Mouse (Mus musculus): ENCODE measurements around the gene Cys1. TPM values are rescaled to one million over a fixed set of nuclear protein-coding genes. Genes with fewer than 3 reads are reported as not detected.

The Cys1 gene
- 0.66 TPM in 2 replicates for polyA plus RNA-seq (2014; fragmentation: Nextera tagmentation; extraction: Ambion mirVana)

GRCm38 (mm10) chr12:24681286-24682023, at the start of gene Cys1:
Gene Cys1 (minus strand): TSS chr12:24681813.
- Histone ChIP-seq H3K27me3 (ENCODE audit: control insufficient read depth, insufficient read depth, low read length) (peaks cover 47% of the 10 kb centered on the region), H3K4me3 (ENCODE audit: low read depth, low read length) (peak within 1 kb of the TSS; percentile 59), H3K36me3 (ENCODE audit: control insufficient read depth, insufficient read depth, low read length) (no peaks in the 10 kb centered on the region), H3K9ac (ENCODE audit: low read depth, low read length) (peak within 1 kb of the TSS; percentile 61; the same call in 1 of the 2 replicates), H3K4me1 (ENCODE audit: control insufficient read depth, insufficient read depth, low read length) (peaks cover 8% of the 10 kb centered on the region; the same call in 1 of the 2 replicates), H3K9me3 (replicated peaks; ENCODE audit: control insufficient read depth, low read length) (no peaks in the 10 kb centered on the region), H3K4me2 (peak within 1 kb of the TSS; percentile 96), H3K27ac (ENCODE audit: low read depth, low read length) (no peak within 1 kb of the TSS)
- ATAC-seq (replicated peaks; ENCODE audit: insufficient number of reproducible peaks, low FRiP score, low TSS enrichment), result no peak
- WGBS (ENCODE audit: insufficient replicate concordance), result 3% methylated on average over 20 of the region's 20 CpGs

- peak overlapping the region; percentile 64 for H3K27ac ChIP-seq (ENCODE audit: low read depth, low read length)
Measured at GRCm38 (mm10) chr12:24724369-24724768, 42.8 kb upstream of the Cys1 start.

GRCm38 (mm10) chr12:24723859-24724258, 42.2 kb upstream of the Cys1 start:
- no peak overlapping the region; the same call in 1 of the 2 replicates for H3K4me2 ChIP-seq
- ATAC-seq (replicated peaks; ENCODE audit: insufficient number of reproducible peaks, low FRiP score, low TSS enrichment), result no peak; the same call in 1 of the 2 replicates

More at GRCm38 (mm10) chr12:24724369-24724768, 42.8 kb upstream of the Cys1 start:
- H3K9me3 ChIP-seq (replicated peaks; ENCODE audit: control insufficient read depth, low read length), result peaks cover 5% of the 10 kb centered on the region; the same call in 1 of the 2 replicates
- no peak overlapping the region for H3K4me3 ChIP-seq (ENCODE audit: low read depth, low read length)
- no peaks in the 10 kb centered on the region for H3K36me3 ChIP-seq (ENCODE audit: control insufficient read depth, insufficient read depth, low read length)
- peak overlapping the region; percentile 39 for H3K4me2 ChIP-seq
- peaks cover 14% of the 10 kb centered on the region for H3K4me1 ChIP-seq (ENCODE audit: control insufficient read depth, insufficient read depth, low read length)
- WGBS (ENCODE audit: insufficient replicate concordance), result 20% methylated on average over 2 of the region's 2 CpGs
- H3K27me3 ChIP-seq (ENCODE audit: control insufficient read depth, insufficient read depth, low read length), result no peaks in the 10 kb centered on the region
- H3K9ac ChIP-seq (ENCODE audit: low read depth, low read length), result no peak overlapping the region
- ATAC-seq (replicated peaks; ENCODE audit: insufficient number of reproducible peaks, low FRiP score, low TSS enrichment), result peak; percentile 68

GRCm38 (mm10) chr12:24723434-24723833, 41.8 kb upstream of the Cys1 start:
- no peak overlapping the region for H3K4me3 ChIP-seq (ENCODE audit: low read depth, low read length)
- 0 out of 2 replicates have a peak, but pooled peaks cover 3% of the 10 kb centered on the region for H3K9me3 ChIP-seq (replicated peaks; ENCODE audit: control insufficient read depth, low read length)
- H3K27ac ChIP-seq (ENCODE audit: low read depth, low read length), result 0 out of 2 replicates have a peak overlapping the region, but pooled peaks have one; percentile 64
- peaks cover 14% of the 10 kb centered on the region for H3K4me1 ChIP-seq (ENCODE audit: control insufficient read depth, insufficient read depth, low read length)
- H3K36me3 ChIP-seq (ENCODE audit: control insufficient read depth, insufficient read depth, low read length), result no peaks in the 10 kb centered on the region
- H3K27me3 ChIP-seq (ENCODE audit: control insufficient read depth, insufficient read depth, low read length), result no peaks in the 10 kb centered on the region
- no peak overlapping the region for H3K9ac ChIP-seq (ENCODE audit: low read depth, low read length)
- peak; percentile 35; the same call in 1 of the 2 replicates for ATAC-seq (replicated peaks; ENCODE audit: insufficient number of reproducible peaks, low FRiP score, low TSS enrichment)
- no peak overlapping the region for H3K4me2 ChIP-seq
- WGBS (ENCODE audit: insufficient replicate concordance), result 56% methylated on average over 2 of the region's 2 CpGs

More at GRCm38 (mm10) chr12:24723859-24724258, 42.2 kb upstream of the Cys1 start:
- H3K9me3 ChIP-seq (replicated peaks; ENCODE audit: control insufficient read depth, low read length), result peaks cover 3% of the 10 kb centered on the region; the same call in 1 of the 2 replicates
- H3K27me3 ChIP-seq (ENCODE audit: control insufficient read depth, insufficient read depth, low read length), result no peaks in the 10 kb centered on the region
- peaks cover 14% of the 10 kb centered on the region for H3K4me1 ChIP-seq (ENCODE audit: control insufficient read depth, insufficient read depth, low read length)
- H3K36me3 ChIP-seq (ENCODE audit: control insufficient read depth, insufficient read depth, low read length), result no peaks in the 10 kb centered on the region
- no peak overlapping the region for H3K4me3 ChIP-seq (ENCODE audit: low read depth, low read length)
- no peak overlapping the region for H3K9ac ChIP-seq (ENCODE audit: low read depth, low read length)
- H3K27ac ChIP-seq (ENCODE audit: low read depth, low read length), result peak overlapping the region; percentile 64
- 39% methylated on average over 4 of the region's 4 CpGs for WGBS (ENCODE audit: insufficient replicate concordance)

- no peak overlapping the region for H3K4me3 ChIP-seq (ENCODE audit: low read depth, low read length)
- peaks cover 7% of the 10 kb centered on the region for H3K36me3 ChIP-seq (ENCODE audit: control insufficient read depth, insufficient read depth, low read length)
- ATAC-seq (replicated peaks; ENCODE audit: insufficient number of reproducible peaks, low FRiP score, low TSS enrichment), result no peak; the same call in 1 of the 2 replicates
- H3K9ac ChIP-seq (ENCODE audit: low read depth, low read length), result no peak overlapping the region
- no peak overlapping the region for H3K4me2 ChIP-seq
- H3K9me3 ChIP-seq (replicated peaks; ENCODE audit: control insufficient read depth, low read length), result no peaks in the 10 kb centered on the region
- no peaks in the 10 kb centered on the region for H3K27me3 ChIP-seq (ENCODE audit: control insufficient read depth, insufficient read depth, low read length)
- no peak overlapping the region for H3K27ac ChIP-seq (ENCODE audit: low read depth, low read length)
- WGBS (ENCODE audit: insufficient replicate concordance), result 38% methylated on average over 4 of the region's 4 CpGs
- H3K4me1 ChIP-seq (ENCODE audit: control insufficient read depth, insufficient read depth, low read length), result no peaks in the 10 kb centered on the region
Measured at GRCm38 (mm10) chr12:24716721-24717301, 35.2 kb upstream of the Cys1 start.

GRCm38 (mm10) chr12:24715268-24715896, 33.8 kb upstream of the Cys1 start:
- H3K4me2 ChIP-seq, result no peak overlapping the region
- no peak overlapping the region for H3K9ac ChIP-seq (ENCODE audit: low read depth, low read length)
- no peaks in the 10 kb centered on the region for H3K27me3 ChIP-seq (ENCODE audit: control insufficient read depth, insufficient read depth, low read length)
- WGBS (ENCODE audit: insufficient replicate concordance), result 70% methylated on average over 2 of the region's 2 CpGs
- no peak overlapping the region for H3K4me3 ChIP-seq (ENCODE audit: low read depth, low read length)
- H3K36me3 ChIP-seq (ENCODE audit: control insufficient read depth, insufficient read depth, low read length), result peaks cover 10% of the 10 kb centered on the region
- H3K27ac ChIP-seq (ENCODE audit: low read depth, low read length), result no peak overlapping the region
- H3K4me1 ChIP-seq (ENCODE audit: control insufficient read depth, insufficient read depth, low read length), result 0 out of 2 replicates have a peak, but pooled peaks cover 4% of the 10 kb centered on the region
- no peak for ATAC-seq (replicated peaks; ENCODE audit: insufficient number of reproducible peaks, low FRiP score, low TSS enrichment)
- no peaks in the 10 kb centered on the region for H3K9me3 ChIP-seq (replicated peaks; ENCODE audit: control insufficient read depth, low read length)

- Histone ChIP-seq H3K4me1 (ENCODE audit: control insufficient read depth, insufficient read depth, low read length) (peaks cover 4% of the 10 kb centered on the region; the same call in 1 of the 2 replicates), H3K27ac (ENCODE audit: low read depth, low read length) (no peak overlapping the region), H3K27me3 (ENCODE audit: control insufficient read depth, insufficient read depth, low read length) (no peaks in the 10 kb centered on the region), H3K9me3 (replicated peaks; ENCODE audit: control insufficient read depth, low read length) (no peaks in the 10 kb centered on the region), H3K4me3 (ENCODE audit: low read depth, low read length) (no peak overlapping the region), H3K36me3 (ENCODE audit: control insufficient read depth, insufficient read depth, low read length) (peaks cover 10% of the 10 kb centered on the region), H3K4me2 (no peak overlapping the region), H3K9ac (ENCODE audit: low read depth, low read length) (no peak overlapping the region)
- WGBS (ENCODE audit: insufficient replicate concordance), result 71% methylated on average over 5 of the region's 5 CpGs
- ATAC-seq (replicated peaks; ENCODE audit: insufficient number of reproducible peaks, low FRiP score, low TSS enrichment), result no peak
Measured at GRCm38 (mm10) chr12:24714579-24715255, 33.1 kb upstream of the Cys1 start.

GRCm38 (mm10) chr12:24712396-24712795, 30.8 kb upstream of the Cys1 start:
- Histone ChIP-seq H3K4me3 (ENCODE audit: low read depth, low read length) (no peak overlapping the region), H3K4me1 (ENCODE audit: control insufficient read depth, insufficient read depth, low read length) (peaks cover 10% of the 10 kb centered on the region), H3K27ac (ENCODE audit: low read depth, low read length) (no peak overlapping the region), H3K36me3 (ENCODE audit: control insufficient read depth, insufficient read depth, low read length) (peaks cover 10% of the 10 kb centered on the region), H3K9ac (ENCODE audit: low read depth, low read length) (no peak overlapping the region), H3K27me3 (ENCODE audit: control insufficient read depth, insufficient read depth, low read length) (no peaks in the 10 kb centered on the region), H3K4me2 (no peak overlapping the region), H3K9me3 (replicated peaks; ENCODE audit: control insufficient read depth, low read length) (no peaks in the 10 kb centered on the region)
- WGBS (ENCODE audit: insufficient replicate concordance), result 70% methylated on average over 8 of the region's 8 CpGs
- no peak for ATAC-seq (replicated peaks; ENCODE audit: insufficient number of reproducible peaks, low FRiP score, low TSS enrichment)

Data from heart, embryonic 11.5 days (tissue).